Mouse (Mus musculus) limb, embryonic 14.5 days (tissue): Measurements from ENCODE around the gene Ak1. TPM values are rescaled to one million over a fixed set of nuclear protein-coding genes. Genes with fewer than 3 reads are reported as not detected.

Experiments
- ATAC-seq: fragments of 200-750 bp; cut with Nextera tagmentation; 2 replicates; pipeline ENCODE4 v1.8.0; 2017; ENCODE audit warnings: low read depth, moderate number of reproducible peaks, moderate TSS enrichment; ENCODE audit not compliant: low FRiP score
- DNase-seq: peaks from one replicate; pipeline ENCODE4 v3.0.0-alpha.2; 2015; ENCODE audit warnings: low spot score
- H3K27ac ChIP-seq: fragments of 300-500 bp; sonication (generic); replicated peaks from 2 replicates; pipeline ENCODE4 v1.5.1; 2014; ENCODE audit warnings: low read depth, mild to moderate bottlenecking, low read length, moderate library complexity, mixed read lengths
- H3K27me3 ChIP-seq: fragments of 300-500 bp; sonication (generic); 2 replicates; pipeline ENCODE4 v1.6.1; 2014; ENCODE audit warnings: low read length, mixed read lengths; ENCODE audit not compliant: control insufficient read depth, insufficient read depth
- H3K36me3 ChIP-seq: fragments of 300-500 bp; sonication (generic); 2 replicates; pipeline ENCODE4 v1.6.1; 2014; ENCODE audit warnings: mild to moderate bottlenecking, low read length, moderate library complexity, mixed read lengths; ENCODE audit not compliant: control insufficient read depth, insufficient read depth
- H3K4me1 ChIP-seq: fragments of 300-500 bp; sonication (generic); 2 replicates; pipeline ENCODE4 v1.6.1; 2014; ENCODE audit warnings: antibody characterized with exemption, low read length, mixed read lengths; ENCODE audit not compliant: control insufficient read depth, insufficient read depth
- H3K4me2 ChIP-seq: fragments of 300-500 bp; sonication (generic); replicated peaks from 2 replicates; pipeline ENCODE4 v1.6.1; 2014; ENCODE audit warnings: low read depth, mild to moderate bottlenecking, low read length, moderate library complexity; ENCODE audit not compliant: severe bottlenecking
- H3K4me3 ChIP-seq: fragments of 300-500 bp; sonication (generic); replicated peaks from 2 replicates; pipeline ENCODE4 v1.5.1; 2014; ENCODE audit warnings: low read length
- H3K9ac ChIP-seq: fragments of 300-500 bp; sonication (generic); 2 replicates; pipeline ENCODE4 v1.6.1; 2014; ENCODE audit warnings: mild to moderate bottlenecking, low read depth, low read length, moderate library complexity; ENCODE audit not compliant: severe bottlenecking
- H3K9me3 ChIP-seq: fragments of 300-500 bp; sonication (generic); 2 replicates; pipeline ENCODE4 v1.6.1; 2016; ENCODE audit warnings: low read length; ENCODE audit not compliant: control insufficient read depth
- POLR2A ChIP-seq: fragments of 200-500 bp; IDR thresholded peaks from 2 replicates; pipeline ENCODE4 v1.8.0; 2012; ENCODE audit warnings: inconsistent platforms, mild to moderate bottlenecking, moderate library complexity, borderline replicate concordance; ENCODE audit not compliant: insufficient read depth, insufficient read length; ENCODE audit errors: extremely low read depth
- WGBS: fragments of 180-500 bp; shearing (Covaris S2); extraction: QIAGEN DNeasy Blood & Tissue Kit; methylation state at CpG from one replicate; pipeline ENCODE4 v1.1.7; 2014; 5-methylcytosine and 5-hydroxymethylcytosine counted together
- polyA plus RNA-seq, 2 experiments: library from polyadenylated mRNA; depleted of rRNA in 1 of 2; stranded (reverse) in 1 of 2; unstranded in 1 of 2; fragments of >200 nt; fragmentation: Nextera tagmentation in 1 of 2; extraction: Ambion mirVana in 1 of 2; gene quantifications; 2 replicates each; pipeline versions ENCODE4 v1.2.1 to v1.2.3; 2012 to 2014

Gene Ak1
- polyA plus RNA-seq, 2 experiments = 26.7 to 56.2 TPM

DNA sequence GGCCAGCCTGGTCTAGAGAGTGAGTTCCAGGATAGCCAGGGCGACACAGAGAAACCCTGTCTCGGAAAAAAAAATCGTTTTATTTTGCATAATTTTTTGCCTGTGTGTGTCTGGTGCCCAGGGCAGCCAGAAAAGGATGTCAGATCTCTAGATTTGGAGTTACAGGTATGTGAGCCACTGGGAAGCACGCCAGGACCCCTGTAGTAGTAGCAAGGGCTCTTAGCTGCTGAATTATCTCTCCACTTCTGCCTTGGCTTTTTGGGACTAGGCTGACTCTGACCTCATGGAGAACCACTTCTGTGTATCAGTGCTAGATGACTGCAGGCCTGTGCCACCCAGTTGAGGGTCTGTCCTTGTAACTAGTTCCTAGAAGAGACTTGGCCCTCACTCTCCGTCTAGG, 20.3 kb downstream of the Ak1 start:
- DNase-seq (no peak), ATAC-seq (no peak)
- no peak for TF ChIP-seq POLR2A
- Histone ChIP-seq H3K9me3 (no peaks in the 10 kb centered on the region), H3K36me3 (no peaks in the 10 kb centered on the region), H3K4me1 (peaks cover 15% of the 10 kb centered on the region), H3K4me3 (no peak overlapping the region), H3K27ac (no peak overlapping the region), H3K27me3 (no peaks in the 10 kb centered on the region), H3K9ac (no peak overlapping the region), H3K4me2 (no peak overlapping the region)
- WGBS = 82% methylated on average over 5 of the region's 5 CpGs

DNA sequence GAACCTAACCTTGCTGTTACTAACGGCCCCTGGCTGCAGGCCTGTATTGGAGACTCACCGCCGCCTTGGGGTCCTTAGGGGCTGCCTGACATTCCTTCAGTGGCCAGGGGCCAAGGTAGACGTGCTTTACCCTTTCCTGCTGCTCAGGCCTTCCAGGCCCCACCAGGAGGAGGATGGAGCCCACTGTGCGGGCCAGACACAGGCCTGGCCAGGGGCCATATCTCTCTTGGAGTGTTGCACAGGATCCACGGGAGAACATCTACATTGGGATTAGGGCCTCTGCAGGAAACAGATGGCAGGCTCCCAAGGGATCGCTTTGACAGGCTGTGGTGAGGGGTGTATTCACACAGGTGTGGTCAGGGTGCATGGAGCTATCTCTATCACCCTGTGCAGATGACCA, 21.3 kb downstream of the Ak1 start:
- Histone ChIP-seq H3K4me1 (peaks cover 12% of the 10 kb centered on the region), H3K4me3 (no peak overlapping the region), H3K4me2 (no peak overlapping the region), H3K36me3 (no peaks in the 10 kb centered on the region), H3K27me3 (no peaks in the 10 kb centered on the region), H3K9ac (no peak overlapping the region; the same call in 1 of the 2 replicates), H3K9me3 (no peaks in the 10 kb centered on the region), H3K27ac (0 out of 2 replicates have a peak overlapping the region, but pooled peaks have one; percentile 1)
- ATAC-seq (0 out of 2 replicates have a peak, but pooled peaks have one; percentile 23), DNase-seq (no peak)
- 47% methylated on average over 7 of the region's 7 CpGs for WGBS
- no peak for TF ChIP-seq POLR2A

DNA sequence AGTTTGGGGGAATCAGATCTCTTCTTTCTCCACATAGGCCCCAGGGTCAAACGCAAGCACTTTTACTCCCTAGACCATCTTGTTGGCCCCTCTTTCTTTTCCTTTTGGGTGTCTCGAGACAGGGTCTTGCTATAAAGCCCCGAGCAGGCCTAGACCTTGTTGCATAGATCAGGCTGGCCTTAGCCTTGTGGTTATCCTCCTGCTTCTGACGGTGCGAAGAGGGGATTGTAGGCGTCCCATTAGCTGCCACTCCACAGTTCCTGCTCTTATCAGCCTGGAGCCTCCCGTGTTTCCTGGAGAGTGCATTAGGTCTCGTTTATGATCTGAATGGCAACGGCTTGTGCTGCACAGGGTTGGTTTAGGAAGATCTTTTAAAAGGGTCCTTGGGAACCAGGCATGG, 22.5 kb downstream of the Ak1 start:
- H3K27me3 ChIP-seq = no peaks in the 10 kb centered on the region
- no peak overlapping the region for H3K4me2 ChIP-seq
- H3K27ac ChIP-seq = peak overlapping the region; percentile 4; the same call in 1 of the 2 replicates
- no peak for DNase-seq
- TF ChIP-seq POLR2A = no peak
- no peak overlapping the region for H3K4me3 ChIP-seq
- H3K4me1 ChIP-seq = peaks cover 8% of the 10 kb centered on the region; the same call in 1 of the 2 replicates
- 73% methylated on average over 9 of the region's 9 CpGs for WGBS
- no peaks in the 10 kb centered on the region for H3K36me3 ChIP-seq
- no peak overlapping the region for H3K9ac ChIP-seq
- ATAC-seq = no peak
- H3K9me3 ChIP-seq = no peaks in the 10 kb centered on the region

DNA sequence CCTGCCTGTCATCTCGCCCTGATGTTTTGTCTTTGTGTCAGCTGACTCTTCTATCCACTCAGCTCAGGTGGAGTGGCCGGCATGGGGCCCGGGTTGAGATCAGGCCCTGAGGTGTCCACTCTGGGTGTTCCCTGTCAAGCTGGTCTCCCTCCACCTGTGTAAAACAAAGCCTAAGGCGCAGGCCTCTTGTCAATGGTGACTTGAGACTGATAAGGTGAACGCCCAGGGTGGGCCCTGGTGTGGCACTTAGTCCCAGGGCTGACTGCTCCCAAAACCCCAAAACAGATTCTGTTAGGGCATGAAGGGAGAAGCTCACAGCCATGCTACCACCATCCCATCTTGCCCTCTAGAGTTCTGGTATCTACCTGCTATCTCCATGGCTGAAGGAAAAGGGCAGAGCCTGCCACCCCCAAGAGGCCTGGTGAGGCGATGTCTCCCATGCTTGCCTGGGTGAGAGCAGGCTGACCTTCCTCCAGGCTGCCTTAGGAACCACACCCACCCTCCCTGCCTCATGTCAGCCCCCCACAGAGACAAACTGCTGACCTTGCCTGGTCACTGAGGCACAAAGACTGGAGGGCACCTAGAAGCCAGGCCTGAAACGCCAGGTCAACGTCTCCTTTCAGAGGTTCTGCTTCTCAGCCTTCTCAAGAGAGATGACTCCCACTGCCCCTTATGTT, 23.4 kb downstream of the Ak1 start:
- WGBS = 90% methylated on average over 8 of the region's 8 CpGs
- Histone ChIP-seq H3K27me3 (no peaks in the 10 kb centered on the region), H3K4me2 (no peak overlapping the region), H3K9me3 (no peaks in the 10 kb centered on the region), H3K27ac (no peak overlapping the region), H3K36me3 (no peaks in the 10 kb centered on the region), H3K9ac (no peak overlapping the region), H3K4me3 (no peak overlapping the region), H3K4me1 (peaks cover 8% of the 10 kb centered on the region; the same call in 1 of the 2 replicates)
- no peak for TF ChIP-seq POLR2A
- ATAC-seq (no peak), DNase-seq (no peak)

DNA sequence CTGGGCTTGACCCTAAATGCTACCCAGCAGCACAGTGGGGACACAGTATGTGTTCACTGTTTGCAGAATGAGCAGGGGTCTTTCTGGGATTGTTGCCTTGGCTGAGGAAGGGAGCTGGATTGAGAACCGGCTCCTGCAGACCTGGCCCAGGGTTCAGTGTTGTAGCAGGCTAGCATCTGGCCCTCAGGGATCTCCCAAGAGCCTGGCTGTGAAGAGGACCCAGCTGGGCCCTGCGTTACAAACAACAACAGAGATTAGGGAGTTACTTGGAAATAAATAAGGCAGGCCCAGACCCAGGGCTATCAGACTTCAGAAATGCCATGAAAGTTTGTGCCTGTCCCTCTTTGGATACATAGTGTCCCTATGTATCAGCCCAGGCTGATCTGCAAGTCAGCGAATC, 24.1 kb downstream of the Ak1 start:
- 56% methylated on average over 3 of the region's 3 CpGs for WGBS
- ATAC-seq (no peak), DNase-seq (no peak)
- TF ChIP-seq POLR2A = no peak
- peaks cover 8% of the 10 kb centered on the region; the same call in 1 of the 2 replicates for H3K4me1 ChIP-seq
- H3K36me3 ChIP-seq = no peaks in the 10 kb centered on the region
- no peak overlapping the region for H3K27ac ChIP-seq
- no peak overlapping the region for H3K4me3 ChIP-seq
- H3K4me2 ChIP-seq = no peak overlapping the region
- no peaks in the 10 kb centered on the region for H3K27me3 ChIP-seq
- no peak overlapping the region for H3K9ac ChIP-seq
- no peaks in the 10 kb centered on the region for H3K9me3 ChIP-seq
